Mouse (Mus musculus) B cell, adult (primary cell): ENCODE data around the gene Gcsam. TPM values are rescaled to one million over a fixed set of nuclear protein-coding genes. Genes with fewer than 3 reads are reported as not detected.

Source experiments
- total RNA-seq: library from RNA; stranded (reverse); gene quantifications from 4 replicates; pipeline ENCODE4 v1.2.4, GENCODE M21; 2023; ENCODE audit not compliant: inconsistent age

Gene Gcsam
- 0.36 to 0.66 TPM (median 0.56 TPM) in 4 replicates for total RNA-seq

GRCm38 (mm10) chr16:45610267-45610666 is at the start of gene Gcsam:
TSS of gene Gcsam (plus strand) at chr16:45610380.

GRCm38 (mm10) chr16:45653934-45654332 is 43.8 kb downstream of the Gcsam start, which contains the start of gene BC016579:
TSS of gene BC016579 (minus strand) at chr16:45654068.

Other genes starting within 250 kb of the Gcsam start
- 44.8 to 64.0 TPM (median 54.7 TPM) in 4 replicates for gene Cd200, start 201.3 kb upstream of the Gcsam start, total RNA-seq
- not detected in 4 replicates for gene Gm609, start 117.4 kb upstream of the Gcsam start, total RNA-seq
- gene Gm17783, start 78.3 kb upstream of the Gcsam start, total RNA-seq: not detected in 4 replicates
- gene Slc9c1, start 75.1 kb upstream of the Gcsam start, total RNA-seq: 0.13 to 0.24 TPM in 2 of 4 replicates, not detected in the others
- not detected in 4 replicates for gene BC016579, start 43.7 kb downstream of the Gcsam start, total RNA-seq
- not detected in 4 replicates for gene Tmprss7, start 83.3 kb downstream of the Gcsam start, total RNA-seq
- gene Tagln3, start 114.2 kb downstream of the Gcsam start, total RNA-seq: not detected in 4 replicates
- 31.6 to 40.2 TPM (median 33.8 TPM) in 4 replicates for gene Abhd10, start 132.6 kb downstream of the Gcsam start, total RNA-seq